Mouse (Mus musculus) CH12.LX (cell line): ENCODE measurements around the gene Asprv1. TPM values are rescaled to one million over a fixed set of nuclear protein-coding genes. Genes with fewer than 3 reads are reported as not detected.

Experiments used
- DNase-seq: peaks from one replicate; pipeline ENCODE4 v3.0.0-alpha.2; 2013; ENCODE audit errors: extremely low read depth
- H3K27ac ChIP-seq: 2 replicates; pipeline ENCODE4 v1.5.1; 2012; ENCODE audit warnings: low read depth, mild to moderate bottlenecking, control low read depth, moderate library complexity; ENCODE audit not compliant: insufficient read depth
- H3K27me3 ChIP-seq: replicated peaks from 2 replicates; pipeline ENCODE3; 2012; ENCODE audit warnings: inconsistent platforms
- H3K36me3 ChIP-seq, 2 experiments: replicated peaks in 1 of 2; 2 replicates each; pipeline versions ENCODE3 to v1.6.1; 2012; ENCODE audit warnings: inconsistent platforms in 1 of 2, low read length in 1 of 2, mild to moderate bottlenecking in 1 of 2, mixed read lengths in 1 of 2, moderate library complexity in 1 of 2; ENCODE audit not compliant: control insufficient read depth in 1 of 2, insufficient read depth in 1 of 2
- H3K4me1 ChIP-seq, 2 experiments: 2 replicates each; pipeline ENCODE4 v1.6.1; 2012; ENCODE audit warnings: inconsistent platforms in 1 of 2, moderate library complexity in 1 of 2; ENCODE audit not compliant: insufficient read depth in 2 of 2, control insufficient read depth in 1 of 2
- H3K4me2 ChIP-seq: 2 replicates; pipeline ENCODE4 v1.6.1; 2012; ENCODE audit warnings: low read depth, mild to moderate bottlenecking, control low read depth; ENCODE audit not compliant: poor library complexity, insufficient read depth, severe bottlenecking
- H3K4me3 ChIP-seq, 3 experiments: fragments of 150-350 bp in 1 of 3; sonication (generic) in 1 of 3; replicated peaks in 1 of 3; 2 replicates each; pipeline versions ENCODE3 to v1.5.1; 2011 to 2012; ENCODE audit warnings: low read depth in 2 of 3, low read length in 2 of 3, mild to moderate bottlenecking in 2 of 3, moderate library complexity in 2 of 3, control low read depth in 1 of 3, improper control_type of control experiment in 1 of 3, inconsistent platforms in 1 of 3, mixed read lengths in 1 of 3; ENCODE audit not compliant: poor library complexity in 1 of 3
- H3K79me2 ChIP-seq: replicated peaks from 2 replicates; pipeline ENCODE4 v1.6.1; 2012; ENCODE audit warnings: mild to moderate bottlenecking, moderate library complexity; ENCODE audit not compliant: control insufficient read depth, poor library complexity, insufficient read depth, severe bottlenecking; ENCODE audit errors: extremely low read depth
- H3K9ac ChIP-seq: 2 replicates; pipeline ENCODE4 v1.6.1; 2012; ENCODE audit warnings: low read depth, mild to moderate bottlenecking, control low read depth, moderate library complexity; ENCODE audit not compliant: insufficient read depth
- H3K9me3 ChIP-seq: replicated peaks from 2 replicates; pipeline ENCODE3; 2012; ENCODE audit warnings: low read length, inconsistent platforms, mixed read lengths
- CHD1 ChIP-seq: IDR thresholded peaks from 2 replicates; pipeline ENCODE4 v1.6.1; 2012; ENCODE audit warnings: low read depth, low read length, improper control_type of control experiment, inconsistent platforms
- CHD2 ChIP-seq: IDR thresholded peaks from 2 replicates; pipeline ENCODE4 v1.6.1; 2011; ENCODE audit warnings: low read length, improper control_type of control experiment
- CTCF ChIP-seq, 2 experiments: IDR thresholded peaks in 1 of 2; conservative IDR thresholded peaks in 1 of 2; 2 replicates each; pipeline ENCODE4 v1.5.1; 2011 to 2012; ENCODE audit warnings: low read depth in 2 of 2, low read length in 2 of 2, improper control_type of control experiment in 1 of 2, inconsistent platforms in 1 of 2, mild to moderate bottlenecking in 1 of 2, moderate library complexity in 1 of 2
- E2F4 ChIP-seq: IDR thresholded peaks from 2 replicates; pipeline ENCODE4 v1.6.1; 2011; ENCODE audit warnings: low read depth, low read length, improper control_type of control experiment; ENCODE audit not compliant: insufficient replicate concordance
- ELF1 ChIP-seq: IDR thresholded peaks from 2 replicates; pipeline ENCODE4 v1.6.1; 2014; ENCODE audit warnings: low read depth, mild to moderate bottlenecking, inconsistent platforms, low read length, improper control_type of control experiment
- EP300 ChIP-seq: IDR thresholded peaks from 2 replicates; pipeline ENCODE4 v1.6.1; 2011; ENCODE audit warnings: low read length, improper control_type of control experiment
- ETS1 ChIP-seq: conservative IDR thresholded peaks from 2 replicates; pipeline ENCODE4 v1.6.1; 2012; ENCODE audit warnings: low read depth, mild to moderate bottlenecking, inconsistent platforms, low read length, improper control_type of control experiment, moderate library complexity
- GABPA ChIP-seq: IDR thresholded peaks from 2 replicates; pipeline ENCODE4 v1.6.1; 2012; ENCODE audit warnings: low read depth, low read length, improper control_type of control experiment, inconsistent platforms; ENCODE audit not compliant: insufficient replicate concordance
- HCFC1 ChIP-seq: IDR thresholded peaks from 2 replicates; pipeline ENCODE4 v1.6.1; 2012; ENCODE audit warnings: low read depth, mild to moderate bottlenecking, inconsistent platforms, low read length, improper control_type of control experiment
- JUN ChIP-seq: IDR thresholded peaks from 2 replicates; pipeline ENCODE4 v1.6.1; 2011; ENCODE audit warnings: low read depth, mild to moderate bottlenecking, low read length, improper control_type of control experiment, moderate library complexity; ENCODE audit not compliant: insufficient read depth
- JUND ChIP-seq: conservative IDR thresholded peaks from 2 replicates; pipeline ENCODE4 v1.6.1; 2011; ENCODE audit warnings: low read depth, low read length, improper control_type of control experiment
- KAT2A ChIP-seq: IDR thresholded peaks from 2 replicates; pipeline ENCODE4 v1.6.1; 2012; ENCODE audit warnings: low read length, improper control_type of control experiment, inconsistent platforms; ENCODE audit not compliant: insufficient replicate concordance
- MAZ ChIP-seq: IDR thresholded peaks from 2 replicates; pipeline ENCODE4 v1.6.1; 2012; ENCODE audit warnings: low read depth, mild to moderate bottlenecking, inconsistent platforms, low read length, improper control_type of control experiment, moderate library complexity
- MEF2A ChIP-seq: IDR thresholded peaks from 2 replicates; pipeline ENCODE4 v1.6.1; 2014; ENCODE audit warnings: low read depth, mild to moderate bottlenecking, inconsistent platforms, low read length, improper control_type of control experiment, borderline replicate concordance
- MXI1 ChIP-seq: IDR thresholded peaks from 2 replicates; pipeline ENCODE4 v1.6.1; 2011; ENCODE audit warnings: mild to moderate bottlenecking, low read depth, low read length, improper control_type of control experiment
- MYC ChIP-seq: IDR thresholded peaks from 2 replicates; pipeline ENCODE4 v1.6.1; 2011; ENCODE audit warnings: low read depth, mild to moderate bottlenecking, improper control_type of control experiment, low read length
- NELFE ChIP-seq: IDR thresholded peaks from 2 replicates; pipeline ENCODE4 v1.6.1; 2011; ENCODE audit warnings: low read depth, low read length, improper control_type of control experiment
- NRF1 ChIP-seq: IDR thresholded peaks from 2 replicates; pipeline ENCODE4 v1.6.1; 2014; ENCODE audit warnings: low read depth, mild to moderate bottlenecking, inconsistent platforms, low read length, improper control_type of control experiment, moderate library complexity
- PAX5 ChIP-seq: IDR thresholded peaks from 2 replicates; pipeline ENCODE4 v1.6.1; 2012; ENCODE audit warnings: low read length, inconsistent platforms, mixed read lengths
- POLR2A ChIP-seq: IDR thresholded peaks from 2 replicates; pipeline ENCODE4 v1.6.1; 2011; ENCODE audit warnings: low read depth, mild to moderate bottlenecking, improper control_type of control experiment, low read length
- RCOR1 ChIP-seq: conservative IDR thresholded peaks from 2 replicates; pipeline ENCODE4 v1.6.1; 2012; ENCODE audit warnings: low read depth, mild to moderate bottlenecking, inconsistent platforms, low read length, improper control_type of control experiment
- SIN3A ChIP-seq: IDR thresholded peaks from 2 replicates; pipeline ENCODE4 v1.6.1; 2012; ENCODE audit warnings: low read length, improper control_type of control experiment, inconsistent platforms
- SMC3 ChIP-seq: IDR thresholded peaks from 2 replicates; pipeline ENCODE4 v1.6.1; 2011; ENCODE audit warnings: low read depth, low read length, improper control_type of control experiment
- TBP ChIP-seq: conservative IDR thresholded peaks from 2 replicates; pipeline ENCODE4 v1.6.1; 2011; ENCODE audit warnings: low read depth, low read length, improper control_type of control experiment
- TCF12 ChIP-seq: IDR thresholded peaks from 2 replicates; pipeline ENCODE4 v1.6.1; 2014; ENCODE audit warnings: low read depth, mild to moderate bottlenecking, inconsistent platforms, low read length, improper control_type of control experiment
- USF2 ChIP-seq: conservative IDR thresholded peaks from 2 replicates; pipeline ENCODE4 v1.6.1; 2011; ENCODE audit warnings: low read depth, low read length, improper control_type of control experiment
- ZKSCAN1 ChIP-seq: IDR thresholded peaks from 2 replicates; pipeline ENCODE4 v1.6.1; 2012; ENCODE audit warnings: low read depth, inconsistent platforms, low read length, improper control_type of control experiment, borderline replicate concordance
- ZMIZ1 ChIP-seq: IDR thresholded peaks from 2 replicates; pipeline ENCODE4 v1.6.1; 2012; ENCODE audit warnings: low read depth, mild to moderate bottlenecking, inconsistent platforms, low read length, improper control_type of control experiment
- ZNF384 ChIP-seq: IDR thresholded peaks from 2 replicates; pipeline ENCODE4 v1.6.1; 2012; ENCODE audit warnings: low read depth, low read length, improper control_type of control experiment, inconsistent platforms
- dilution Hi-C: fragments of 300-500 bp; cut with MboI; formaldehyde crosslinking; loops from 2 replicates; pipeline ENCODE4 v1.14.3; 2020; ENCODE audit warnings: low sequenced_read_pairs; ENCODE audit not compliant: extremely low pct_unique_long_range_greater_than_20kb, extremely low pct_ligation_motif_present
- in situ Hi-C: fragments of 300-500 bp; cut with MboI; formaldehyde crosslinking; loops from 3 replicates; pipeline ENCODE4 v1.14.3; 2019; ENCODE audit warnings: low sequenced_read_pairs, low pct_ligation_motif_present, low pct_unique_long_range_greater_than_20kb, mixed read lengths
- polyA plus RNA-seq: library from polyadenylated mRNA; unstranded; fragments of >175 nt; gene quantifications from 2 replicates; pipeline ENCODE4 v1.2.1, GENCODE M21; 2012; ENCODE audit warnings: low read depth; ENCODE audit not compliant: insufficient read length
- total RNA-seq, 2 experiments: library from RNA; depleted of rRNA; stranded (reverse); fragments of 300-350 nt in 1 of 2; fragments of >200 nt in 1 of 2; gene quantifications; 2 replicates each; pipeline ENCODE4 v1.2.3; 2012 to 2014

The Asprv1 gene
- total and polyA plus RNA-seq, 3 experiments: not detected

GRCm38 (mm10) chr6:86668580-86669239 lies 40.7 kb downstream of the Asprv1 start, which contains the start of gene Mxd1:
Gene Mxd1 (minus strand): TSS chr6:86669161.
- no peak for DNase-seq
- no peak within 1 kb of the TSS for H3K27ac ChIP-seq

GRCm38 (mm10) chr6:86669240-86669727 lies 41.3 kb downstream of the Asprv1 start:
- Histone ChIP-seq H3K9me3 (no peaks in the 10 kb centered on the region), H3K4me3 (peak overlapping the region; percentile 39 to 72 (median 54)), H3K36me3 (peaks cover 21 to 45% of the 10 kb centered on the region in 2 experiments), H3K9ac (peak overlapping the region; percentile 55), H3K4me1 (peaks cover 2 to 15% of the 10 kb centered on the region in 2 experiments; a peak in 3 of 4 replicates), H3K27ac (no peak overlapping the region), H3K4me2 (peak overlapping the region; percentile 70), H3K79me2 (peaks cover 3% of the 10 kb centered on the region; the same call in 1 of the 2 replicates), H3K27me3 (peaks cover 2% of the 10 kb centered on the region)
- in situ Hi-C loops (loop anchor here (5.0 kb wide), 1 partner anchor 132 kb away; no protein-coding TSS in a partner anchor), dilution Hi-C loops (no loop called here)
- DNase-seq: peak; percentile 99
- peak; percentile 11; the same call in 1 of the 2 replicates for TF ChIP-seq NELFE
- TF ChIP-seq MEF2A: peak; percentile 20; the same call in 1 of the 2 replicates
- no peak for TF ChIP-seq CHD1
- no peak for TF ChIP-seq RCOR1
- no peak for TF ChIP-seq E2F4
- TF ChIP-seq GABPA: no peak
- TF ChIP-seq NRF1: 0 out of 2 replicates have a peak, but pooled peaks have one; percentile 36
- no peak for TF ChIP-seq EP300
- peak; percentile 0; the same call in 1 of the 2 replicates for TF ChIP-seq SIN3A
- TF ChIP-seq MYC: no peak
- no peak for TF ChIP-seq SMC3
- peak; percentile 89 for TF ChIP-seq CHD2
- TF ChIP-seq ELF1: peak; percentile 67
- TF ChIP-seq MAZ: no peak
- 0 out of 2 replicates have a peak, but pooled peaks have one; percentile 16 for TF ChIP-seq ZMIZ1
- peak; percentile 48 for TF ChIP-seq HCFC1
- no peak for TF ChIP-seq PAX5
- no peak for TF ChIP-seq USF2
- TF ChIP-seq ZKSCAN1: no peak
- peak; percentile 64; the same call in 1 of the 2 replicates for TF ChIP-seq JUN
- TF ChIP-seq ETS1: no peak
- no peak for TF ChIP-seq KAT2A
- TF ChIP-seq CTCF (conservative IDR thresholded peaks at IDR 0.05 in 1 of 2, IDR thresholded peaks at IDR 0.05 in 1 of 2; ENCODE audit: low read depth in 2 of 2, low read length in 2 of 2): no peak
- no peak for TF ChIP-seq ZNF384
- peak; percentile 42; the same call in 1 of the 2 replicates for TF ChIP-seq POLR2A
- TF ChIP-seq JUND: peak; percentile 73
- no peak for TF ChIP-seq TBP

More at GRCm38 (mm10) chr6:86668580-86669239, 40.7 kb downstream of the Asprv1 start, which contains the start of gene Mxd1:
- Histone ChIP-seq H3K27me3 (peaks cover 2% of the 10 kb centered on the region), H3K9ac (peak within 1 kb of the TSS; percentile 72), H3K9me3 (no peaks in the 10 kb centered on the region), H3K4me3 (peak within 1 kb of the TSS; percentile 53 to 86 (median 72)), H3K4me2 (peak within 1 kb of the TSS; percentile 95), H3K79me2 (peaks cover 3% of the 10 kb centered on the region; the same call in 1 of the 2 replicates), H3K4me1 (peaks cover 2 to 15% of the 10 kb centered on the region in 2 experiments; a peak in 3 of 4 replicates), H3K36me3 (peaks cover 18 to 40% of the 10 kb centered on the region in 2 experiments)
- peak; percentile 79 for TF ChIP-seq SIN3A
- TF ChIP-seq CHD2: no peak
- 0 out of 2 replicates have a peak, but pooled peaks have one; percentile 5 for TF ChIP-seq ZMIZ1
- TF ChIP-seq ZKSCAN1: no peak
- TF ChIP-seq NELFE: peak; percentile 50
- 0 out of 2 replicates have a peak, but pooled peaks have one; percentile 27 for TF ChIP-seq TCF12
- TF ChIP-seq MXI1: peak; percentile 21; the same call in 1 of the 2 replicates
- dilution Hi-C loops (no loop called here), in situ Hi-C loops (loop anchor here (5.0 kb wide), 1 partner anchor 131 kb away; no protein-coding TSS in a partner anchor)
